Mouse (Mus musculus) CH12.LX (cell line): ENCODE results near the gene Fbrsl1. TPM values are rescaled to one million over a fixed set of nuclear protein-coding genes. Genes with fewer than 3 reads are reported as not detected.

ENCODE experiments used
- DNase-seq: peaks from one replicate; pipeline ENCODE4 v3.0.0-alpha.2; 2013; ENCODE audit errors: extremely low read depth
- H3K27ac ChIP-seq: 2 replicates; pipeline ENCODE4 v1.5.1; 2012; ENCODE audit warnings: low read depth, mild to moderate bottlenecking, control low read depth, moderate library complexity; ENCODE audit not compliant: insufficient read depth
- H3K27me3 ChIP-seq: replicated peaks from 2 replicates; pipeline ENCODE3; 2012; ENCODE audit warnings: inconsistent platforms
- H3K36me3 ChIP-seq, 2 experiments: replicated peaks in 1 of 2; 2 replicates each; pipeline versions ENCODE3 to v1.6.1; 2012; ENCODE audit warnings: inconsistent platforms in 1 of 2, low read length in 1 of 2, mild to moderate bottlenecking in 1 of 2, mixed read lengths in 1 of 2, moderate library complexity in 1 of 2; ENCODE audit not compliant: control insufficient read depth in 1 of 2, insufficient read depth in 1 of 2
- H3K4me1 ChIP-seq, 2 experiments: 2 replicates each; pipeline ENCODE4 v1.6.1; 2012; ENCODE audit warnings: inconsistent platforms in 1 of 2, moderate library complexity in 1 of 2; ENCODE audit not compliant: insufficient read depth in 2 of 2, control insufficient read depth in 1 of 2
- H3K4me2 ChIP-seq: 2 replicates; pipeline ENCODE4 v1.6.1; 2012; ENCODE audit warnings: low read depth, mild to moderate bottlenecking, control low read depth; ENCODE audit not compliant: poor library complexity, insufficient read depth, severe bottlenecking
- H3K4me3 ChIP-seq, 3 experiments: fragments of 150-350 bp in 1 of 3; sonication (generic) in 1 of 3; replicated peaks in 1 of 3; 2 replicates each; pipeline versions ENCODE3 to v1.5.1; 2011 to 2012; ENCODE audit warnings: low read depth in 2 of 3, low read length in 2 of 3, mild to moderate bottlenecking in 2 of 3, moderate library complexity in 2 of 3, control low read depth in 1 of 3, improper control_type of control experiment in 1 of 3, inconsistent platforms in 1 of 3, mixed read lengths in 1 of 3; ENCODE audit not compliant: poor library complexity in 1 of 3
- H3K79me2 ChIP-seq: replicated peaks from 2 replicates; pipeline ENCODE4 v1.6.1; 2012; ENCODE audit warnings: mild to moderate bottlenecking, moderate library complexity; ENCODE audit not compliant: control insufficient read depth, poor library complexity, insufficient read depth, severe bottlenecking; ENCODE audit errors: extremely low read depth
- H3K9ac ChIP-seq: 2 replicates; pipeline ENCODE4 v1.6.1; 2012; ENCODE audit warnings: low read depth, mild to moderate bottlenecking, control low read depth, moderate library complexity; ENCODE audit not compliant: insufficient read depth
- H3K9me3 ChIP-seq: replicated peaks from 2 replicates; pipeline ENCODE3; 2012; ENCODE audit warnings: low read length, inconsistent platforms, mixed read lengths
- BHLHE40 ChIP-seq: IDR thresholded peaks from 2 replicates; pipeline ENCODE4 v1.6.1; 2011; ENCODE audit warnings: mild to moderate bottlenecking, low read depth, low read length, improper control_type of control experiment
- CHD1 ChIP-seq: IDR thresholded peaks from 2 replicates; pipeline ENCODE4 v1.6.1; 2012; ENCODE audit warnings: low read depth, low read length, improper control_type of control experiment, inconsistent platforms
- CHD2 ChIP-seq: IDR thresholded peaks from 2 replicates; pipeline ENCODE4 v1.6.1; 2011; ENCODE audit warnings: low read length, improper control_type of control experiment
- CTCF ChIP-seq, 2 experiments: IDR thresholded peaks in 1 of 2; conservative IDR thresholded peaks in 1 of 2; 2 replicates each; pipeline ENCODE4 v1.5.1; 2011 to 2012; ENCODE audit warnings: low read depth in 2 of 2, low read length in 2 of 2, improper control_type of control experiment in 1 of 2, inconsistent platforms in 1 of 2, mild to moderate bottlenecking in 1 of 2, moderate library complexity in 1 of 2
- EP300 ChIP-seq: IDR thresholded peaks from 2 replicates; pipeline ENCODE4 v1.6.1; 2011; ENCODE audit warnings: low read length, improper control_type of control experiment
- ETS1 ChIP-seq: conservative IDR thresholded peaks from 2 replicates; pipeline ENCODE4 v1.6.1; 2012; ENCODE audit warnings: low read depth, mild to moderate bottlenecking, inconsistent platforms, low read length, improper control_type of control experiment, moderate library complexity
- HCFC1 ChIP-seq: IDR thresholded peaks from 2 replicates; pipeline ENCODE4 v1.6.1; 2012; ENCODE audit warnings: low read depth, mild to moderate bottlenecking, inconsistent platforms, low read length, improper control_type of control experiment
- IRF4 ChIP-seq: IDR thresholded peaks from 2 replicates; pipeline ENCODE4 v1.6.1; 2014; ENCODE audit warnings: low read depth, mild to moderate bottlenecking, inconsistent platforms, low read length, improper control_type of control experiment
- JUN ChIP-seq: IDR thresholded peaks from 2 replicates; pipeline ENCODE4 v1.6.1; 2011; ENCODE audit warnings: low read depth, mild to moderate bottlenecking, low read length, improper control_type of control experiment, moderate library complexity; ENCODE audit not compliant: insufficient read depth
- KAT2A ChIP-seq: IDR thresholded peaks from 2 replicates; pipeline ENCODE4 v1.6.1; 2012; ENCODE audit warnings: low read length, improper control_type of control experiment, inconsistent platforms; ENCODE audit not compliant: insufficient replicate concordance
- MAX ChIP-seq: IDR thresholded peaks from 2 replicates; pipeline ENCODE4 v1.6.1; 2011; ENCODE audit warnings: low read length, improper control_type of control experiment
- MAZ ChIP-seq: IDR thresholded peaks from 2 replicates; pipeline ENCODE4 v1.6.1; 2012; ENCODE audit warnings: low read depth, mild to moderate bottlenecking, inconsistent platforms, low read length, improper control_type of control experiment, moderate library complexity
- MYC ChIP-seq: IDR thresholded peaks from 2 replicates; pipeline ENCODE4 v1.6.1; 2011; ENCODE audit warnings: low read depth, mild to moderate bottlenecking, improper control_type of control experiment, low read length
- NELFE ChIP-seq: IDR thresholded peaks from 2 replicates; pipeline ENCODE4 v1.6.1; 2011; ENCODE audit warnings: low read depth, low read length, improper control_type of control experiment
- NRF1 ChIP-seq: IDR thresholded peaks from 2 replicates; pipeline ENCODE4 v1.6.1; 2014; ENCODE audit warnings: low read depth, mild to moderate bottlenecking, inconsistent platforms, low read length, improper control_type of control experiment, moderate library complexity
- PAX5 ChIP-seq: IDR thresholded peaks from 2 replicates; pipeline ENCODE4 v1.6.1; 2012; ENCODE audit warnings: low read length, inconsistent platforms, mixed read lengths
- POLR2A ChIP-seq: IDR thresholded peaks from 2 replicates; pipeline ENCODE4 v1.6.1; 2011; ENCODE audit warnings: low read depth, mild to moderate bottlenecking, improper control_type of control experiment, low read length
- SIN3A ChIP-seq: IDR thresholded peaks from 2 replicates; pipeline ENCODE4 v1.6.1; 2012; ENCODE audit warnings: low read length, improper control_type of control experiment, inconsistent platforms
- SMC3 ChIP-seq: IDR thresholded peaks from 2 replicates; pipeline ENCODE4 v1.6.1; 2011; ENCODE audit warnings: low read depth, low read length, improper control_type of control experiment
- TBP ChIP-seq: conservative IDR thresholded peaks from 2 replicates; pipeline ENCODE4 v1.6.1; 2011; ENCODE audit warnings: low read depth, low read length, improper control_type of control experiment
- TCF12 ChIP-seq: IDR thresholded peaks from 2 replicates; pipeline ENCODE4 v1.6.1; 2014; ENCODE audit warnings: low read depth, mild to moderate bottlenecking, inconsistent platforms, low read length, improper control_type of control experiment
- ZC3H11A ChIP-seq: IDR thresholded peaks from 2 replicates; pipeline ENCODE4 v1.6.1; 2012; ENCODE audit warnings: low read depth, mild to moderate bottlenecking, inconsistent platforms, low read length, improper control_type of control experiment
- ZKSCAN1 ChIP-seq: IDR thresholded peaks from 2 replicates; pipeline ENCODE4 v1.6.1; 2012; ENCODE audit warnings: low read depth, inconsistent platforms, low read length, improper control_type of control experiment, borderline replicate concordance
- ZMIZ1 ChIP-seq: IDR thresholded peaks from 2 replicates; pipeline ENCODE4 v1.6.1; 2012; ENCODE audit warnings: low read depth, mild to moderate bottlenecking, inconsistent platforms, low read length, improper control_type of control experiment
- dilution Hi-C: fragments of 300-500 bp; cut with MboI; formaldehyde crosslinking; loops from 2 replicates; pipeline ENCODE4 v1.14.3; 2020; ENCODE audit warnings: low sequenced_read_pairs; ENCODE audit not compliant: extremely low pct_unique_long_range_greater_than_20kb, extremely low pct_ligation_motif_present
- in situ Hi-C: fragments of 300-500 bp; cut with MboI; formaldehyde crosslinking; loops from 3 replicates; pipeline ENCODE4 v1.14.3; 2019; ENCODE audit warnings: low sequenced_read_pairs, low pct_ligation_motif_present, low pct_unique_long_range_greater_than_20kb, mixed read lengths
- polyA plus RNA-seq: library from polyadenylated mRNA; unstranded; fragments of >175 nt; gene quantifications from 2 replicates; pipeline ENCODE4 v1.2.1, GENCODE M21; 2012; ENCODE audit warnings: low read depth; ENCODE audit not compliant: insufficient read length
- total RNA-seq, 2 experiments: library from RNA; depleted of rRNA; stranded (reverse); fragments of 300-350 nt in 1 of 2; fragments of >200 nt in 1 of 2; gene quantifications; 2 replicates each; pipeline ENCODE4 v1.2.3; 2012 to 2014

Fbrsl1 gene
- total and polyA plus RNA-seq, 3 experiments, result 3.0 to 32.0 (median 9.8) TPM

DNA sequence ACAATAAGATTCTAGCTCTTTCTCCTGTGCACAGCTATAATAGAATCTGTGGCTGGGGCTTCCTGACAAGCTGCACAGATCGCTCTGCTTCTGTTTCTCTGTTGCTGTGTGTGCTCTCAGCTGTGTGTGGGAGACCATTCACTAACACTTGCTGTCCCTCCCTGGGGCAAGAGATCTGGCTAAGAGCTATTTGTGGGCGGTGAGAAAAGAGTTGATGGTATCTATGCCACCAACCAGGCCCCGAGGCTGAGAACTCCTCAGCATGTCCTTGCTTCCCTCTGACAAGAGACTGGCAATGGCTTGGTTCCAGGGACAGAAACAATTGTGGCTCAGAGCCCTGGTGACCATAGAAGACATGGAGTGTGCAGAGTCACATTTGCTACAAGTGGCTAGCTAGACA lies 10.6 kb upstream of the Fbrsl1 start:
- H3K9ac ChIP-seq, result no peak overlapping the region
- DNase-seq, result no peak
- TF ChIP-seq JUN (no peak), POLR2A (no peak), ZC3H11A (no peak), CHD1 (no peak), EP300 (no peak), SMC3 (no peak), NELFE (no peak), TCF12 (no peak), IRF4 (no peak), SIN3A (no peak), ZKSCAN1 (no peak), TBP (no peak)
- no peaks in the 10 kb centered on the region for H3K9me3 ChIP-seq
- in situ Hi-C loops (no loop called here), dilution Hi-C loops (no loop called here)
- no peaks in the 10 kb centered on the region for H3K27me3 ChIP-seq
- no peaks in the 10 kb centered on the region for H3K79me2 ChIP-seq
- no peak overlapping the region for H3K27ac ChIP-seq
- H3K4me3 ChIP-seq, result no peak overlapping the region
- no peaks in the 10 kb centered on the region for H3K36me3 ChIP-seq
- H3K4me1 ChIP-seq, result no peaks in the 10 kb centered on the region; a peak in 2 of 4 replicates
- no peak overlapping the region for H3K4me2 ChIP-seq

DNA sequence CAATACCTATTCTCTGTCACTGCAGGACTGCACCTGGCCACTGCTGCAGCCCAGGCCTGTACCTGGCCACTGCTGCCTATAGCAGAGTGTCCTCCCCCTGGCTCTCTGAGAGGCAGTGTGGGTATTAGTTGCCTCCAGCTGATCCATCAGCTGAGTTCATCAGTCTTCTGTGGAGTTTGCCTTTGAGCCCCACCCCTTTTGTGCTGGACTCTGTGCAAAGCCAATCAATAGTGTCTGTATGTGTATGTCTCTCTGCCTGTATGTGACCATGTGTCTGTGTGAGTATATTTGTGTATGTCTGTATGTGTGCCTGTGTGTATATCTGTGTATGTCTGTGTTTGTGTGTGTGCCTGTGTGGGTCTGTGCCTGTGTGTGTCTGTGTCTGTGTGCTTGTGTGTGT lies 7.0 kb upstream of the Fbrsl1 start:
- no peak overlapping the region for H3K4me3 ChIP-seq
- no peaks in the 10 kb centered on the region for H3K9me3 ChIP-seq
- no peaks in the 10 kb centered on the region for H3K79me2 ChIP-seq
- no peak for TF ChIP-seq ZKSCAN1
- no peak for TF ChIP-seq MYC
- no peak for TF ChIP-seq SIN3A
- no peak for TF ChIP-seq ETS1
- no peak for TF ChIP-seq NELFE
- dilution Hi-C loops, result no loop called here
- H3K27ac ChIP-seq, result no peak overlapping the region
- in situ Hi-C loops, result no loop called here
- H3K27me3 ChIP-seq, result no peaks in the 10 kb centered on the region
- H3K4me2 ChIP-seq, result no peak overlapping the region
- no peaks in the 10 kb centered on the region for H3K36me3 ChIP-seq
- H3K4me1 ChIP-seq, result peaks cover 0 to 2% of the 10 kb centered on the region in 2 experiments; a peak in 2 of 4 replicates
- no peak overlapping the region for H3K9ac ChIP-seq
- no peak for DNase-seq

DNA sequence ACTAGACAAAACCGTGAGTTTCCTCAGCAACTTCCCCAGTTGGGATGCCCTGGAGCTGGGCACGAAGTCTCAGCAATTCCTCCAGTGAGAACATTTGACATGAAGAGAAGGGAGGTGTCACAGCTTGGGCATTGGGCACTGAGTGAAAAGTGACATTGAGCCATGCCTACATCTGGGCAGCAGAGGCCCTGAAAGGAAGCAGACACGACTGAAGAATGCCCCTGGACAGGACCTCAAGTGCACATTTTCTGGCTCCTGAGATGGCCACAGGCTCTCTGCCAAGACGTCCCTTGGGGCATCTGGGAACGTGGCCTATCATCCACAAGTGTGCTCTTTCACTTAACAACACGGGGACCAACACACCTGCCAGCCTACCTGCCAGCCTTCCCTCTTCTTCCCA lies 991 bp upstream of the Fbrsl1 start:
- Histone ChIP-seq H3K36me3 (peaks cover 0 to 15% of the 10 kb centered on the region in 2 experiments), H3K4me2 (peak overlapping the region; percentile 46), H3K79me2 (peaks cover 30% of the 10 kb centered on the region), H3K4me3 (peak overlapping the region in 2 of 3 experiments; percentile 67 to 83), H3K4me1 (peaks cover 5 to 45% of the 10 kb centered on the region in 2 experiments), H3K9me3 (no peaks in the 10 kb centered on the region), H3K27me3 (no peaks in the 10 kb centered on the region), H3K27ac (no peak overlapping the region), H3K9ac (peak overlapping the region; percentile 2; the same call in 1 of the 2 replicates)
- no peak for TF ChIP-seq HCFC1
- TF ChIP-seq CTCF (conservative IDR thresholded peaks at IDR 0.05 in 1 of 2, IDR thresholded peaks at IDR 0.05 in 1 of 2; ENCODE audit: low read depth in 2 of 2, low read length in 2 of 2), result no peak
- no peak for TF ChIP-seq ZC3H11A
- TF ChIP-seq MYC, result no peak
- no peak for TF ChIP-seq CHD2
- TF ChIP-seq TBP, result no peak
- no peak for TF ChIP-seq KAT2A
- no peak for TF ChIP-seq CHD1
- TF ChIP-seq MAX, result no peak
- no peak for TF ChIP-seq MAZ
- TF ChIP-seq BHLHE40, result no peak
- TF ChIP-seq ZMIZ1, result no peak
- TF ChIP-seq ETS1, result no peak
- TF ChIP-seq NRF1, result no peak
- no peak for TF ChIP-seq ZKSCAN1
- TF ChIP-seq PAX5, result no peak
- in situ Hi-C loops (no loop called here), dilution Hi-C loops (no loop called here)
- DNase-seq, result no peak
